Mouse (Mus musculus): ENCODE data around the gene Ihh.

The Ihh gene

GRCm38 (mm10) chr1:74951556-74952210 lies at the start of gene Ihh:
TSS of gene Ihh (minus strand) at chr1:74951672.
- no peak for DNase-seq (ENCODE audit: low spot score)

GRCm38 (mm10) chr1:75001183-75001582 lies 49.7 kb upstream of the Ihh start:
- DNase-seq (ENCODE audit: low spot score): no peak

GRCm38 (mm10) chr1:75000496-75000895 lies 49.0 kb upstream of the Ihh start:
- no peak for DNase-seq (ENCODE audit: low spot score)

GRCm38 (mm10) chr1:74999173-74999572 lies 47.7 kb upstream of the Ihh start:
- DNase-seq (ENCODE audit: low spot score): no peak

- DNase-seq (ENCODE audit: low spot score): no peak
These were observed 45.8 kb upstream of the Ihh start for GRCm38 (mm10) chr1:74997231-74997630.

GRCm38 (mm10) chr1:74977001-74977400 lies 25.5 kb upstream of the Ihh start:
- no peak for DNase-seq (ENCODE audit: low spot score)

- no peak for DNase-seq (ENCODE audit: low spot score)
These were observed 24.5 kb upstream of the Ihh start for GRCm38 (mm10) chr1:74975936-74976335.

GRCm38 (mm10) chr1:74973590-74973989 lies 22.1 kb upstream of the Ihh start:
- DNase-seq (ENCODE audit: low spot score): no peak

GRCm38 (mm10) chr1:74971353-74972050 lies 20.0 kb upstream of the Ihh start:
- no peak for DNase-seq (ENCODE audit: low spot score)

GRCm38 (mm10) chr1:74967962-74968580 lies 16.6 kb upstream of the Ihh start:
- no peak for DNase-seq (ENCODE audit: low spot score)

- peak; percentile 69 for DNase-seq (ENCODE audit: low spot score)
These were observed 13.2 kb upstream of the Ihh start for GRCm38 (mm10) chr1:74964494-74965215.

- DNase-seq (ENCODE audit: low spot score): no peak
These were observed 11.4 kb upstream of the Ihh start for GRCm38 (mm10) chr1:74962853-74963227.

GRCm38 (mm10) chr1:74962126-74962852 lies 10.8 kb upstream of the Ihh start:
- no peak for DNase-seq (ENCODE audit: low spot score)

GRCm38 (mm10) chr1:74961722-74962121 lies 10.2 kb upstream of the Ihh start:
- DNase-seq (ENCODE audit: low spot score): no peak

- no peak for DNase-seq (ENCODE audit: low spot score)
These were observed 8.6 kb upstream of the Ihh start for GRCm38 (mm10) chr1:74960059-74960458.

GRCm38 (mm10) chr1:74950576-74951490 lies 639 bp downstream of the Ihh start:
- no peak for DNase-seq (ENCODE audit: low spot score)

GRCm38 (mm10) chr1:74950066-74950465 lies 1.4 kb downstream of the Ihh start:
- no peak for DNase-seq (ENCODE audit: low spot score)

- DNase-seq (ENCODE audit: low spot score): no peak
These were observed 1.8 kb downstream of the Ihh start for GRCm38 (mm10) chr1:74949666-74950050.

- no peak for DNase-seq (ENCODE audit: low spot score)
These were observed 2.4 kb downstream of the Ihh start for GRCm38 (mm10) chr1:74948784-74949665.
